Mouse (Mus musculus) midbrain, embryonic 14.5 days (tissue): ENCODE measurements around the gene Fbxo33. TPM values are rescaled to one million over a fixed set of nuclear protein-coding genes. Genes with fewer than 3 reads are reported as not detected.
"Not testable (repeated sequence)": the region's sequence is repeated elsewhere in the genome, so short reads cannot be mapped to it uniquely, and the experiment has no call there.

Experiments
- ATAC-seq: fragments of 200-750 bp; cut with Nextera tagmentation; 2 replicates; pipeline ENCODE4 v1.8.0; 2017; ENCODE audit warnings: moderate number of reproducible peaks, moderate library complexity; ENCODE audit not compliant: low FRiP score, low TSS enrichment
- DNase-seq: peaks from one replicate; pipeline ENCODE4 v3.0.0-alpha.2; 2015
- H3K27ac ChIP-seq: fragments of 300-500 bp; sonication (generic); replicated peaks from 2 replicates; pipeline ENCODE4 v1.5.1; 2014; ENCODE audit warnings: mild to moderate bottlenecking, low read depth, low read length, moderate library complexity
- H3K27me3 ChIP-seq: fragments of 300-500 bp; sonication (generic); 2 replicates; pipeline ENCODE4 v1.6.1; 2014; ENCODE audit warnings: low read length, control low read depth, mixed read lengths; ENCODE audit not compliant: control insufficient read depth, insufficient read depth
- H3K36me3 ChIP-seq: fragments of 300-500 bp; sonication (generic); 2 replicates; pipeline ENCODE4 v1.6.1; 2014; ENCODE audit warnings: low read length, control low read depth; ENCODE audit not compliant: control insufficient read depth, insufficient read depth
- H3K4me1 ChIP-seq: fragments of 300-500 bp; sonication (generic); 2 replicates; pipeline ENCODE4 v1.6.1; 2014; ENCODE audit warnings: mild to moderate bottlenecking, antibody characterized with exemption, low read length, control low read depth; ENCODE audit not compliant: control insufficient read depth, insufficient read depth
- H3K4me2 ChIP-seq: fragments of 300-500 bp; sonication (generic); 2 replicates; pipeline ENCODE4 v1.6.1; 2014; ENCODE audit warnings: mild to moderate bottlenecking, low read length, moderate library complexity
- H3K4me3 ChIP-seq: fragments of 300-500 bp; sonication (generic); replicated peaks from 2 replicates; pipeline ENCODE4 v1.5.1; 2014; ENCODE audit warnings: low read depth, low read length
- H3K9ac ChIP-seq: fragments of 300-500 bp; sonication (generic); replicated peaks from 2 replicates; pipeline ENCODE4 v1.6.1; 2014; ENCODE audit warnings: mild to moderate bottlenecking, low read length, moderate library complexity
- H3K9me3 ChIP-seq: fragments of 300-500 bp; sonication (generic); 2 replicates; pipeline ENCODE4 v1.6.1; 2016; ENCODE audit warnings: low read length, control low read depth, mixed read lengths; ENCODE audit not compliant: control insufficient read depth
- WGBS: fragments of 180-500 bp; shearing (Covaris S2); extraction: QIAGEN DNeasy Blood & Tissue Kit; methylation state at CpG from one replicate; pipeline ENCODE4 v1.1.7; 2014; 5-methylcytosine and 5-hydroxymethylcytosine counted together
- polyA plus RNA-seq: library from polyadenylated mRNA; unstranded; fragments of >200 nt; fragmentation: Nextera tagmentation; extraction: Ambion mirVana; gene quantifications from 2 replicates; pipeline ENCODE4 v1.2.1, GENCODE M21; 2014

Fbxo33 gene
- polyA plus RNA-seq, 1 experiment from 2014 or later: 11.4 TPM

DNA sequence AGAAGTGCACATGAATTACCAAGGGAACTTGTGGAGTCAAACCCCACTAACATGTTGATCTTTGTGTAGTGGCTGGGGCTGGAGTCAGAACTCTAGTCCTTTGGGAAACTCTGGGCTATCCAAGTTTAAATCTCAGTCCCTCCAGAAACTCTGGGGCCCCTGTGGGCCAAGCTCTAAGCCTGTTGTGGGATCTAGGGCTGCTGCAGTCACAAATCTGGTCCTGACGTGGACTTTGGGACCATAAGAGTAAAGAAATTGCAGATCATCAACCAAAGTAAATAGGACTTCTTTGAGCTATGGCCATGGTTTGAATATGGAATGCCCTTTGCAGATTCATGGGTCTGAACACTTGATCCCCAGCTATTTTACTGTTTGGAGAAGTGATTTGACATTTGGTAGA lies 29.4 kb upstream of the Fbxo33 start:
- Histone ChIP-seq H3K4me2 (no peak overlapping the region), H3K9ac (no peak overlapping the region), H3K4me1 (no peaks in the 10 kb centered on the region), H3K9me3 (no peaks in the 10 kb centered on the region), H3K27me3 (no peaks in the 10 kb centered on the region), H3K27ac (no peak overlapping the region), H3K36me3 (no peaks in the 10 kb centered on the region), H3K4me3 (no peak overlapping the region)
- DNase-seq (no peak), ATAC-seq (no peak)
- WGBS: 70% methylated on average over 1 of the region's 1 CpGs

- not testable (repeated sequence) for H3K9ac ChIP-seq, H3K4me3 ChIP-seq, DNase-seq, H3K4me2 ChIP-seq, H3K4me1 ChIP-seq, H3K27me3 ChIP-seq, H3K27ac ChIP-seq, ATAC-seq, H3K9me3 ChIP-seq, H3K36me3 ChIP-seq
- WGBS: 92% methylated on average over 8 of the region's 8 CpGs
These were observed 21.5 kb upstream of the Fbxo33 start for GRCm38 (mm10) chr12:59241031-59241430.

DNA sequence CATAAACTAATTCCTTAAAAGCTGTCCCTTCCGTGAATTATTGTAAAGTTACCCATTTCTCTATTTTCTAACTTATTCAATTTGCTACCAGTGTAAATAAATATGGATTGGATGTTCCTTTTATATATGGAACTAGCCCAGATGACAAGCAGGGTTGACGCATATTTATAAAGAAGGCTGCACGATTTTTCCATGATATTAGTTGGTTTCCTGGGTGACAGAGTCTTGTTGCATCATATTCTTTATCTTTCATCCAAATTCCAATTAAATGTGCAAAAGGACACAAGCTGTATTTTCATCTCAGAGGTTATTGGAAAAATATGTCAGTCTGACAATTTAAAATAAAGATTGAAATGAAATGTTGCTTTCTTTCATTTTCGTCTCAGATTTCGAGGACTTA lies 18.9 kb upstream of the Fbxo33 start:
- Histone ChIP-seq H3K4me2 (no peak overlapping the region), H3K9me3 (no peaks in the 10 kb centered on the region), H3K4me1 (no peaks in the 10 kb centered on the region), H3K27me3 (no peaks in the 10 kb centered on the region), H3K4me3 (no peak overlapping the region), H3K9ac (no peak overlapping the region), H3K36me3 (no peaks in the 10 kb centered on the region), H3K27ac (no peak overlapping the region)
- 87% methylated on average over 5 of the region's 5 CpGs for WGBS
- DNase-seq: no peak
- ATAC-seq: no peak

- no peak overlapping the region for H3K4me3 ChIP-seq
- no peaks in the 10 kb centered on the region for H3K27me3 ChIP-seq
- DNase-seq (no peak), ATAC-seq (no peak)
- no peak overlapping the region for H3K27ac ChIP-seq
- no peaks in the 10 kb centered on the region for H3K4me1 ChIP-seq
- H3K9me3 ChIP-seq: no peaks in the 10 kb centered on the region
- 92% methylated on average over 5 of the region's 5 CpGs for WGBS
- H3K36me3 ChIP-seq: no peaks in the 10 kb centered on the region
- no peak overlapping the region for H3K9ac ChIP-seq
- no peak overlapping the region for H3K4me2 ChIP-seq
These were observed 8.9 kb upstream of the Fbxo33 start for GRCm38 (mm10) chr12:59228401-59228800.

GRCm38 (mm10) chr12:59218640-59219321 lies 744 bp downstream of the Fbxo33 start:
- ATAC-seq: no peak
- DNase-seq: no peak
- WGBS: under 1% methylated on average over 69 of the region's 69 CpGs
- H3K27ac ChIP-seq: peak overlapping the region; percentile 97
- peak overlapping the region; percentile 93 for H3K4me3 ChIP-seq
- H3K27me3 ChIP-seq: no peaks in the 10 kb centered on the region
- H3K36me3 ChIP-seq: no peaks in the 10 kb centered on the region
- H3K9me3 ChIP-seq: no peaks in the 10 kb centered on the region
- peak overlapping the region; percentile 77 for H3K4me2 ChIP-seq
- peak overlapping the region; percentile 89 for H3K9ac ChIP-seq
- H3K4me1 ChIP-seq: peaks cover 22% of the 10 kb centered on the region

- peaks cover 22% of the 10 kb centered on the region for H3K4me1 ChIP-seq
- H3K9me3 ChIP-seq: no peaks in the 10 kb centered on the region
- H3K4me2 ChIP-seq: peak overlapping the region; percentile 77
- no peaks in the 10 kb centered on the region for H3K27me3 ChIP-seq
- H3K9ac ChIP-seq: no peak overlapping the region
- no peak overlapping the region for H3K27ac ChIP-seq
- H3K36me3 ChIP-seq: no peaks in the 10 kb centered on the region
- ATAC-seq (no peak), DNase-seq (no peak)
- H3K4me3 ChIP-seq: peak overlapping the region; percentile 93
- WGBS: 79% methylated on average over 3 of the region's 3 CpGs
These were observed 2.2 kb downstream of the Fbxo33 start for GRCm38 (mm10) chr12:59217331-59217730.

DNA sequence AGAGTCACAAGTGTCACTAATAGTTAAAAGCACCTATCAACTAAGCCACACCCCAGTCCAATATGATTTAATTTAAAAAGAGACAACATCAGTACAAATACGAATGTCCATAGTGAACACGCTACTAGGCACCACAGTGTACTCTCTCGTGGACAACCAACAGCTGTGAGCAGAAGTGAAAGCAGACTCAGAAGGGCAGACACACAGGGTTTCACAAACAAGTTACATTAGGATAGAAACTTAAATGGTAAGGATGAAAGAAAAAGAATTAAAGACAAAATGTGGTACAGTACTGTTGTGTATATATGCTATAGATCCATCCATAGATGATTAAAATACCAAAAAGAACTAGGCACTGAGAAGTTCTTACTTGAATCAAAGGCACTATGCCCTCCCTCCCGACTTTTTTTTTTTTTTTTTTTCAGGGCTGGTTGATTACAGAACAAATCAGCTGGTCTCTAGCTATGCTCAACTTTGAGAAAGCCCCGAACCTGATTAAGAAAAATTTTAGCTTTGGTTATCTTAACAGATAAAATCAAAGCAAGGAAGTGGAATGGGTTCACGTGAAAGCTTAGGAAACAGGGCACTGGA lies 2.8 kb downstream of the Fbxo33 start:
- DNase-seq: no peak
- no peak for ATAC-seq

GRCm38 (mm10) chr12:59216176-59216575 lies 3.3 kb downstream of the Fbxo33 start:
- ATAC-seq (no peak), DNase-seq (no peak)
- Histone ChIP-seq H3K36me3 (no peaks in the 10 kb centered on the region), H3K9ac (no peak overlapping the region), H3K27me3 (no peaks in the 10 kb centered on the region), H3K4me3 (no peak overlapping the region), H3K4me2 (0 out of 2 replicates have a peak overlapping the region, but pooled peaks have one; percentile 1), H3K4me1 (peaks cover 22% of the 10 kb centered on the region), H3K9me3 (no peaks in the 10 kb centered on the region), H3K27ac (no peak overlapping the region)
- 94% methylated on average over 4 of the region's 4 CpGs for WGBS

More for the DNA sequence above, 2.8 kb downstream of the Fbxo33 start:
- peak overlapping the region; percentile 93; the same call in 1 of the 2 replicates for H3K4me3 ChIP-seq
- H3K9ac ChIP-seq: no peak overlapping the region
- peaks cover 22% of the 10 kb centered on the region for H3K4me1 ChIP-seq
- H3K27me3 ChIP-seq: no peaks in the 10 kb centered on the region
- peak overlapping the region; percentile 77 for H3K4me2 ChIP-seq
- no peak overlapping the region for H3K27ac ChIP-seq
- H3K9me3 ChIP-seq: no peaks in the 10 kb centered on the region
- WGBS: 88% methylated on average over 6 of the region's 6 CpGs
- no peaks in the 10 kb centered on the region for H3K36me3 ChIP-seq

GRCm38 (mm10) chr12:59207814-59208213 lies 11.7 kb downstream of the Fbxo33 start:
- H3K27ac ChIP-seq: no peak overlapping the region
- H3K4me1 ChIP-seq: no peaks in the 10 kb centered on the region
- ATAC-seq (no peak), DNase-seq (no peak)
- H3K4me2 ChIP-seq: no peak overlapping the region
- H3K9me3 ChIP-seq: no peaks in the 10 kb centered on the region
- no peak overlapping the region for H3K9ac ChIP-seq
- no peak overlapping the region for H3K4me3 ChIP-seq
- no peaks in the 10 kb centered on the region for H3K27me3 ChIP-seq
- WGBS: 97% methylated on average over 1 of the region's 1 CpGs
- peaks cover 16% of the 10 kb centered on the region for H3K36me3 ChIP-seq
